Mouse (Mus musculus) hindbrain, embryonic 11.5 days (tissue): ENCODE data around the gene Aatf. TPM values are rescaled to one million over a fixed set of nuclear protein-coding genes. Genes with fewer than 3 reads are reported as not detected.

ENCODE experiments used
- ATAC-seq: fragments of 200-750 bp; cut with Nextera tagmentation; 2 replicates; pipeline ENCODE4 v1.8.0; 2017; ENCODE audit warnings: mild to moderate bottlenecking, moderate TSS enrichment, moderate library complexity; ENCODE audit not compliant: low FRiP score
- DNase-seq: peaks from one replicate; pipeline ENCODE4 v3.0.0-alpha.2; 2015; ENCODE audit warnings: low spot score
- H3K27ac ChIP-seq: fragments of 300-500 bp; sonication (generic); 2 replicates; pipeline ENCODE4 v1.5.1; 2014; ENCODE audit warnings: mild to moderate bottlenecking, low read depth, low read length
- H3K27me3 ChIP-seq: fragments of 300-500 bp; sonication (generic); 2 replicates; pipeline ENCODE4 v1.6.1; 2014; ENCODE audit warnings: mild to moderate bottlenecking, low read length, moderate library complexity, mixed read lengths; ENCODE audit not compliant: control insufficient read depth, insufficient read depth
- H3K36me3 ChIP-seq: fragments of 300-500 bp; sonication (generic); 2 replicates; pipeline ENCODE4 v1.6.1; 2014; ENCODE audit warnings: mild to moderate bottlenecking, low read length, moderate library complexity, mixed read lengths; ENCODE audit not compliant: control insufficient read depth, insufficient read depth
- H3K4me1 ChIP-seq: fragments of 300-500 bp; sonication (generic); replicated peaks from 2 replicates; pipeline ENCODE4 v1.6.1; 2014; ENCODE audit warnings: low read length, mixed read lengths; ENCODE audit not compliant: control insufficient read depth, insufficient read depth
- H3K4me2 ChIP-seq: fragments of 300-500 bp; sonication (generic); replicated peaks from 2 replicates; pipeline ENCODE4 v1.6.1; 2014; ENCODE audit warnings: mild to moderate bottlenecking, low read depth, low read length
- H3K4me3 ChIP-seq: fragments of 300-500 bp; sonication (generic); 2 replicates; pipeline ENCODE4 v1.5.1; 2014; ENCODE audit warnings: low read depth, low read length
- H3K9ac ChIP-seq: fragments of 300-500 bp; sonication (generic); 2 replicates; pipeline ENCODE4 v1.6.1; 2014; ENCODE audit warnings: low read depth, low read length
- H3K9me3 ChIP-seq: fragments of 300-500 bp; sonication (generic); 2 replicates; pipeline ENCODE4 v1.6.1; 2016; ENCODE audit warnings: low read length; ENCODE audit not compliant: control insufficient read depth
- WGBS: fragments of 180-500 bp; shearing (Covaris S2); extraction: QIAGEN DNeasy Blood & Tissue Kit; methylation state at CpG from one replicate; pipeline ENCODE4 v1.1.7; 2014; 5-methylcytosine and 5-hydroxymethylcytosine counted together
- polyA plus RNA-seq: library from polyadenylated mRNA; unstranded; fragments of >200 nt; fragmentation: Nextera tagmentation; extraction: Ambion mirVana; gene quantifications from 2 replicates; pipeline ENCODE4 v1.2.1, GENCODE M21; 2014

Gene Aatf
- polyA plus RNA-seq, 1 experiment from 2014 or later = 59.9 TPM

GRCm38 (mm10) chr11:84529797-84530703 lies 16.7 kb upstream of the Aatf start:
- Histone ChIP-seq H3K9ac (peak overlapping the region; percentile 50; the same call in 1 of the 2 replicates), H3K9me3 (no peaks in the 10 kb centered on the region), H3K4me3 (peak overlapping the region; percentile 48), H3K36me3 (no peaks in the 10 kb centered on the region), H3K4me2 (peak overlapping the region; percentile 43; the same call in 1 of the 2 replicates), H3K27me3 (peaks cover 55% of the 10 kb centered on the region), H3K27ac (no peak overlapping the region), H3K4me1 (no peaks in the 10 kb centered on the region)
- ATAC-seq = no peak
- 8% methylated on average over 14 of the region's 14 CpGs for WGBS
- DNase-seq = no peak

DNA sequence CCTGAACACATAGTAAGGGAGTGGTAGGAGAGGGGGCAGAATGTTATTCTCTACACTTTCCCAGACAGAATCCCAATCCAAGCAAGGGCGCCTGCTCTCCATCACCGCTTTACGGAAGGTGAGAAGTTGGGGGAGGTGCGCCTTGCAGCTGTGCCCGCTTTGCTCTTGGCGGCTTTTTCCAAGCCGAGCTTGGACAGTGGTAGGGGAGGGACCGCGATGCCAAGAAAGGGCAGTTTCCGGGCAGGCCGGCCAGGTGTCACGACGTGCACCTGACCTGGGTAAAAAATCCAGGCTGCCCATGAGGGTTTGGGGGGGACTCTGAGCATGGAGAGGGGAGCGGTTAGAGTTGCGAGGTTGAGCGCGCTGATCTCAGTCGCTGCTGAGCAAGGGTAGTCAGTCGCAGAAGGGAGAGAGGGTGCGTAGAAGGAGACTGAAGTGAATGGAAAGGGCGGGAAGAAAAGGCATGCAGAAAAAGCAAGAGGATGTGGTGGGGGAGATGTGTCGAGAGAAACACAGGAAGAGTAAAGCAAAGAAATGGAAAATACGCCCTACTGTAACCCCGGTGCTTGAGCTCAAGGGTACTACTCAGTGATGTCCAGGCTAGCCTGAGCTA lies 15.9 kb upstream of the Aatf start:
- DNase-seq = peak; percentile 49
- 1% methylated on average over 24 of the region's 24 CpGs for WGBS
- no peak for ATAC-seq

GRCm38 (mm10) chr11:84526976-84527860 lies 13.9 kb upstream of the Aatf start:
- no peaks in the 10 kb centered on the region for H3K9me3 ChIP-seq
- ATAC-seq = no peak
- peak; percentile 52 for DNase-seq
- peak overlapping the region; percentile 77 for H3K4me2 ChIP-seq
- under 1% methylated on average over 29 of the region's 29 CpGs for WGBS
- no peaks in the 10 kb centered on the region; the same call in 1 of the 2 replicates for H3K4me1 ChIP-seq
- H3K27me3 ChIP-seq = peaks cover 74% of the 10 kb centered on the region
- H3K36me3 ChIP-seq = no peaks in the 10 kb centered on the region
- no peak overlapping the region for H3K27ac ChIP-seq
- H3K4me3 ChIP-seq = peak overlapping the region; percentile 48
- peak overlapping the region; percentile 59 for H3K9ac ChIP-seq

More for the DNA sequence above, 15.9 kb upstream of the Aatf start:
- peak overlapping the region; percentile 48 for H3K4me3 ChIP-seq
- no peak overlapping the region for H3K27ac ChIP-seq
- H3K4me1 ChIP-seq = no peaks in the 10 kb centered on the region
- peak overlapping the region; percentile 50; the same call in 1 of the 2 replicates for H3K9ac ChIP-seq
- H3K36me3 ChIP-seq = no peaks in the 10 kb centered on the region
- H3K9me3 ChIP-seq = no peaks in the 10 kb centered on the region
- H3K4me2 ChIP-seq = peak overlapping the region; percentile 43
- peaks cover 63% of the 10 kb centered on the region for H3K27me3 ChIP-seq

DNA sequence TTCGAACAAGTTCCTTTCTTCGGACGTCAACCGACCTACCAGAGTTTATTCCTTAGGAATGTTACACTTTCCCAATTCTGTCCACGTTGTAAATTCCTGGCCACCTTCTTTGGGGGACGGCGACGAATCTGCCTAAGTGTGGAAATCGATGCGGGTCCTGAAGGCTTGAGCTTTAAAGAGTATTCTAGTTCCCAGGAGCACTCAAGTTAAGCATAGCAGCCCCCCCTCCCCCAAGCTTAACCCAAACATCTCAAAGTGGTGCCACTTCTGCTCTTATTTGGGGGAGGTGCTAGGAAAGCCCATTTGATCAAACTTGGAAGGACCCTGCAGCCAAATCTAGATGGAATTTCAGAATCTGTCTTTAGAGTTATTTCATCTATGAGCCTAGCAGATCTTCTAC lies 13.1 kb upstream of the Aatf start:
- Histone ChIP-seq H3K36me3 (no peaks in the 10 kb centered on the region), H3K27ac (peak overlapping the region; percentile 72; the same call in 1 of the 2 replicates), H3K4me3 (peak overlapping the region; percentile 48), H3K4me1 (no peaks in the 10 kb centered on the region; the same call in 1 of the 2 replicates), H3K27me3 (peaks cover 77% of the 10 kb centered on the region), H3K4me2 (peak overlapping the region; percentile 77), H3K9ac (peak overlapping the region; percentile 59), H3K9me3 (no peaks in the 10 kb centered on the region)
- DNase-seq (no peak), ATAC-seq (no peak)
- 1% methylated on average over 10 of the region's 10 CpGs for WGBS

DNA sequence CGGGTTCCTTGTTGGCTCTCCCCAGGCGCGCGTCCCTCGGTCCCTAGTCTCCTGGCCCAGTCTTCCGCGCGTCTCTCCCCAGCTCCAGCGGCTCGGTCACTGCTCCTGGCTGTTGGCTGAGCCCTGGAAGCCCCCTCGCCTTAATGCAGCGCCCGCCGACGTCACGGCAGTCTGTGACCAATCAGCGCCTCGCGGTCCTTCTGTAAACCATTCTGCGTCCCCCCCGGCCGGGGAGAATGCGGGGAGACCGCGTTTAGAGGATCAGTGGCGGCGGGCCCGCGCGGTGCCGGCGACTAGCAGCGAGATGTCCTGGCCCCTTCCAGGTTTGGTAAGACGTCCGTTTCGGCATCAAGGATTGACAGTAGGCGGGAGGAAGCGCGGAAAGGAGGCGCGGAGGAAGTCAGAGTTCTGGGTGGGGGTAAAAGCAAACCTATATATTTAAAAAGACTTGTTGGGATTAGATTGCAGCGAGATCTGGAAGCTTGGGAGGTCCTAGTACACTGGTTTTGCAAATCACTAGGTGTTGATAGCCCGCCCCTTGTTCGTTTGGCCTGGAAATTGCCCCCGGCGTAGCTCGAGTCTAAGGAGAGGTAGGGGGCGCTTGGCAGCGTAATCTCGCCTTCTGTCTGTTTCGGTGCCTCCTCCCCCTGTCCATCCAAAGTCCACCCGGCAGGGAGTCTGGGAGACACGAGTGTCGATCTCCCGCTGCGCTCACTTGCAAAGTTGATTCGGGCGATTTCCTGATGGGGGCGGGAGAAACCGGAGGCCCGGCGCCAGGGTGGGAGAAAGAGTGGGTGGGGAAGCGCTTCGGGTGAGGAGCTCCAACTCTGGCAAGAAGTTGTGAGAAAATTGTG lies 12.3 kb upstream of the Aatf start, which contains the start of gene Lhx1:
TSS of gene Lhx1 (minus strand) at position 115 of the 854 bp plus-strand sequence.
- peak within 1 kb of the TSS; percentile 76 for H3K9ac ChIP-seq
- under 1% methylated on average over 64 of the region's 64 CpGs for WGBS
- ATAC-seq = peak; percentile 92

GRCm38 (mm10) chr11:84524511-84525270 lies 11.4 kb upstream of the Aatf start:
- H3K9me3 ChIP-seq = no peaks in the 10 kb centered on the region
- H3K4me3 ChIP-seq = peak overlapping the region; percentile 48
- peak; percentile 69 for DNase-seq
- no peaks in the 10 kb centered on the region; the same call in 1 of the 2 replicates for H3K4me1 ChIP-seq
- peaks cover 79% of the 10 kb centered on the region for H3K27me3 ChIP-seq
- peak; percentile 53; the same call in 1 of the 2 replicates for ATAC-seq
- under 1% methylated on average over 48 of the region's 48 CpGs for WGBS
- H3K36me3 ChIP-seq = no peaks in the 10 kb centered on the region
- peak overlapping the region; percentile 72 for H3K27ac ChIP-seq
- H3K9ac ChIP-seq = peak overlapping the region; percentile 76
- H3K4me2 ChIP-seq = peak overlapping the region; percentile 77

More for the DNA sequence above, 12.3 kb upstream of the Aatf start, which contains the start of gene Lhx1:
- Histone ChIP-seq H3K4me2 (peak within 1 kb of the TSS; percentile 77), H3K4me1 (no peaks in the 10 kb centered on the region; the same call in 1 of the 2 replicates), H3K27ac (peak within 1 kb of the TSS; percentile 72), H3K9me3 (no peaks in the 10 kb centered on the region), H3K4me3 (peak within 1 kb of the TSS; percentile 48), H3K36me3 (no peaks in the 10 kb centered on the region), H3K27me3 (peaks cover 79% of the 10 kb centered on the region)
- DNase-seq = peak; percentile 89

DNA sequence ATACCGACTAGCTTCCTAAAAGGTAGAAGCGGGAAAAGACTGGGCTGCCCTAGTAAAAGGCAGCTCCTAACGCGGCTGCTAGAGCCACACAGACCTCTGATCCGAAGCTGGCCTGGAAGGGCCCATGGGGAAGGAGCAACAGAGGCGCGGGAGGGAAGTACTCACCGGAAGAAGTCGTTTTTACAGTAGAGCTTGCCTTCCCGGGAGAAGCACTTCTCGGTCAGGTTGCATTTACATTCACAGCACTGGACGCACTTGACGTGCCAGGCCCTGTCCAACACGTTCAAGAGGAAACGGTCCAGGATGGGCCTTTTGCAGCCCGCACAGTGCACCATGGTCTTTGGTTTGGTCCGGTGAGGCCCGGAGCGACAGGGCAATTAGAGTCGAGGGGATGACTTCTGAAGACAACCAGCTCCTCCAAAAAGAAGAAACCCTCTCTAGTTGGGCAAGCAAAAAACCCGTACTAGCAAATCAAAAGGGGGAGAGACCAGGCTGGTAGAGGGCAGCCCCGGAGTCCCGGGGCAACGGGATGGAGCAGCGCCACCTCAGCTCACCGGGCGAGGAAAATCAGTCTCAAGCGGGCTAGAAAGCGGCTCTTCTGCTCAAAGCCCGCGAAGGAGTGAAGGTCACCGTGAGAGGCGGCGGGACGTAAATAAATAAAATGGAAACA lies 10.7 kb upstream of the Aatf start:
- DNase-seq = no peak
- no peaks in the 10 kb centered on the region for H3K9me3 ChIP-seq

More for the DNA sequence above, 10.7 kb upstream of the Aatf start:
- Histone ChIP-seq H3K27me3 (peaks cover 79% of the 10 kb centered on the region), H3K36me3 (no peaks in the 10 kb centered on the region), H3K4me3 (peak overlapping the region; percentile 48), H3K27ac (peak overlapping the region; percentile 72), H3K9ac (peak overlapping the region; percentile 76), H3K4me1 (no peaks in the 10 kb centered on the region; the same call in 1 of the 2 replicates), H3K4me2 (peak overlapping the region; percentile 77)
- WGBS = 0% methylated on average over 35 of the region's 35 CpGs
- no peak for ATAC-seq
